Mouse (Mus musculus) cortical plate, adult 2 months (tissue): ENCODE measurements at regions not wholly inside any gene's neighbourhood (a gene's known extent, or its start where the extent isn't known, plus 50 kb on each side); places are given as distances from the start of the nearest gene placed in this dataset.

Experiments
- CTCF ChIP-seq: fragments of 200-500 bp; IDR thresholded peaks from 2 replicates; pipeline ENCODE4 v1.5.1; 2011; ENCODE audit warnings: mild to moderate bottlenecking, control low read depth, low read length; ENCODE audit not compliant: insufficient read depth; ENCODE audit errors: extremely low read depth
- POLR2A ChIP-seq: fragments of 200-500 bp; IDR thresholded peaks from 2 replicates; pipeline ENCODE4 v1.6.1; 2011; ENCODE audit warnings: mild to moderate bottlenecking, low read length, control low read depth; ENCODE audit not compliant: insufficient read depth; ENCODE audit errors: extremely low read depth

- no peak for TF ChIP-seq CTCF
- TF ChIP-seq POLR2A: no peak
Observed at GRCm38 (mm10) chr3:105372371-105372828, 79.7 kb upstream of the Kcnd3 start.
